Mouse (Mus musculus) lung, embryonic 15.5 days (tissue): ENCODE measurements around the gene Slc8a1. TPM values are rescaled to one million over a fixed set of nuclear protein-coding genes. Genes with fewer than 3 reads are reported as not detected.

Experiments used
- ATAC-seq: fragments of 200-750 bp; cut with Nextera tagmentation; 2 replicates; pipeline ENCODE4 v1.8.0; 2017; ENCODE audit warnings: moderate number of reproducible peaks, borderline replicate concordance; ENCODE audit not compliant: low FRiP score, low TSS enrichment; ENCODE audit errors: extremely low read depth
- H3K27ac ChIP-seq: fragments of 300-500 bp; sonication (generic); 2 replicates; pipeline ENCODE4 v1.5.1; 2015; ENCODE audit warnings: moderate library complexity, mild to moderate bottlenecking, inconsistent platforms
- H3K27me3 ChIP-seq: fragments of 300-500 bp; sonication (generic); 2 replicates; pipeline ENCODE4 v1.6.1; 2015; ENCODE audit warnings: inconsistent platforms
- H3K36me3 ChIP-seq: fragments of 300-500 bp; sonication (generic); 2 replicates; pipeline ENCODE4 v1.6.1; 2015; ENCODE audit warnings: inconsistent platforms
- H3K4me1 ChIP-seq: fragments of 300-500 bp; sonication (generic); 2 replicates; pipeline ENCODE4 v1.6.1; 2015; ENCODE audit warnings: inconsistent platforms
- H3K4me2 ChIP-seq: fragments of 300-500 bp; sonication (generic); 2 replicates; pipeline ENCODE4 v1.6.1; 2015; ENCODE audit warnings: inconsistent platforms, mild to moderate bottlenecking, moderate library complexity
- H3K4me3 ChIP-seq: fragments of 300-500 bp; sonication (generic); 2 replicates; pipeline ENCODE4 v1.5.1; 2015; ENCODE audit warnings: mild to moderate bottlenecking, inconsistent platforms
- H3K9ac ChIP-seq: fragments of 300-500 bp; sonication (generic); 2 replicates; pipeline ENCODE4 v1.6.1; 2015; ENCODE audit warnings: inconsistent platforms
- H3K9me3 ChIP-seq: fragments of 300-500 bp; sonication (generic); 2 replicates; pipeline ENCODE4 v1.6.1; 2016; ENCODE audit warnings: inconsistent platforms
- WGBS: fragments of 180-500 bp; shearing (Covaris S2); methylation state at CpG from one replicate; pipeline ENCODE4 v1.1.7; 2015; 5-methylcytosine and 5-hydroxymethylcytosine counted together
- polyA plus RNA-seq: library from polyadenylated mRNA; unstranded; fragments of >200 nt; fragmentation: Nextera tagmentation; extraction: Ambion mirVana; gene quantifications from 2 replicates; pipeline ENCODE4 v1.2.1, GENCODE M21; 2015

Gene Slc8a1
- polyA plus RNA-seq: 5.7 and 7.0 TPM in 2 replicates

DNA sequence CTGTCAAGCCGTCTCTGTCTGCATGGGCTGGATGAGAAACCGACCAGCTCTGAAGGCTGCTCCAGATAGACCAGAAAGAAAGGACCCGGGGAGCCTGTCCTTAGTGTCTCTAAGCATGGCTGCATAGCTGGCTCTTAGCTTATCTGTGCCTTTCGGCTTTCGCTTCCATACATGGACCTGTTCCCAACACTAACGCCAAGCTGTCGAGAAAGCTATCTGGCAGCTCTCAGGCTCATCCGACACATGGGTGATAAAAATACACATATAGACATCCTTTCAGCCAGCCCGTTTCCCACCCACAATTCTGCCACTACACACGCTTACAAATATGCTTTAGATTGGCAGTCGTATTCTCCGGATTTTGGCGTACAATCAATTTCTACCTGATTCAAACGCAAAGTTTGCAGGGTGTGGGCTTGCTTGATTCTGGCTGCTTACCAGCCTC lies at the start of gene Slc8a1:
Gene Slc8a1 (minus strand): TSS at position 67 of the 445 bp plus-strand sequence.
- Histone ChIP-seq H3K27ac (no peak within 1 kb of the TSS), H3K4me1 (no peaks in the 10 kb centered on the region), H3K4me2 (no peak within 1 kb of the TSS; the same call in 1 of the 2 replicates), H3K27me3 (no peaks in the 10 kb centered on the region), H3K4me3 (no peak within 1 kb of the TSS), H3K9me3 (no peaks in the 10 kb centered on the region), H3K36me3 (no peaks in the 10 kb centered on the region), H3K9ac (no peak within 1 kb of the TSS)
- WGBS: 53% methylated on average over 14 of the region's 14 CpGs
- ATAC-seq: no peak

DNA sequence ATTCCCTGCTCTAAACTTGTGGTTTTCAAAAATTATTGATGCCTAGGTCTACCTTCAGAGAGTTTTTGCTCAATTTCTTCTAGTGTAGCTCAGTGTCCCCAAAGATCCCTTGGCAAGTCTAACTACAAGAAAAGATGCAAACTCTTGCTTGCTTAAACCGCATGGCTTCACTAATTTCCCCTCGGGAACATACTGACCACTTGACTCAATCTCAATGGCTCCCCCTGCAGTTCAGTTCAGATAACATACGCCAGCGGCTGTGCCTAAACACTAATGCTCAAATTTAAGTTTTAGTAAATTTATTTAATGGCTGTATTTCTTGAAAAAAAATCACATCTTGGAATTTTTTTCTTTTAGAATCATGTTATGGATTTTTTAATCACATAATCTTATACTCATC lies 49.2 kb upstream of the Slc8a1 start:
- WGBS: 29% methylated on average over 4 of the region's 4 CpGs
- Histone ChIP-seq H3K9ac (no peak overlapping the region), H3K9me3 (no peaks in the 10 kb centered on the region), H3K4me1 (no peaks in the 10 kb centered on the region), H3K36me3 (no peaks in the 10 kb centered on the region), H3K27me3 (no peaks in the 10 kb centered on the region), H3K4me3 (no peak overlapping the region), H3K4me2 (no peak overlapping the region), H3K27ac (no peak overlapping the region)
- ATAC-seq: no peak

DNA sequence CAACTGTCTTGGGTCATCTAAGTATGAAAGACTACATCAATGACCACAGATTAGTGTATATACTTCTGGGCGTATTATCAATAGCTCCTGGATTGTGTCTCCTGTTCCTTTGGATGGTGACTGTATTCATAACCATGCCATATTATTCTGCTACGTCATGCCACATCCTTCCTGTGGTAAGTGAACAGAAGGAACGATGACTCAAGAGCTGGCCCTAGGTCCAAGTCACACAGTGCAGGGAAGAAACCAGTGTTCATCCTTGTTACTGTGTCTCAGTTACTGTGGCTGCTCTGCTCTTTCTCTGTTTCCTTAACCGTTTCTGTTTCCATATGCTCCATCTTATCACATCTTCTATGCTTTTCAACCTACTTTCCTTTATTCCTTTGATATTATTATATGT lies 44.1 kb upstream of the Slc8a1 start:
- no peaks in the 10 kb centered on the region for H3K4me1 ChIP-seq
- no peak overlapping the region for H3K9ac ChIP-seq
- H3K4me3 ChIP-seq: no peak overlapping the region
- 80% methylated on average over 4 of the region's 4 CpGs for WGBS
- H3K36me3 ChIP-seq: no peaks in the 10 kb centered on the region
- no peak for ATAC-seq
- H3K4me2 ChIP-seq: no peak overlapping the region
- H3K9me3 ChIP-seq: no peaks in the 10 kb centered on the region
- no peak overlapping the region for H3K27ac ChIP-seq
- no peaks in the 10 kb centered on the region for H3K27me3 ChIP-seq

DNA sequence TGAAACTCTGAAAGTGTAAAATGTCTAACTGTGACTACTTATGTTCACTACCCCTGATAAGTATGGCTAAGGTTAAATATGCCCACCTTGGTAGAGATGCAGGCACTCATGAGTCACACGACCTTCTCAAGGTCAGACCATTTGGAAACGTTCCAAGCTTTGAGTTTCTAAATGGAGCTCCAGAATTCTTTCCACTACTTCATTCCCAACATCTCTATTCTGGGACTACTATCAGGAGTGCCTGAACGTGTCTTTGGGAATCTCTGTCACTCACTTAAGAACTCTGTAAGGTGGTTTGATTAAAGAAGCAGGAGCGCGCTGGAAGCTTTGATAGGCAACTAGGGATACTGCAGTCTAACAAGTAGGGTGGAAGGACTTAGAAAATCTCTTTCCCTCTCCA lies 43.3 kb upstream of the Slc8a1 start:
- no peak overlapping the region for H3K27ac ChIP-seq
- no peak for ATAC-seq
- no peaks in the 10 kb centered on the region for H3K27me3 ChIP-seq
- no peaks in the 10 kb centered on the region for H3K36me3 ChIP-seq
- no peaks in the 10 kb centered on the region for H3K4me1 ChIP-seq
- H3K4me2 ChIP-seq: no peak overlapping the region
- WGBS: 53% methylated on average over 5 of the region's 5 CpGs
- H3K9me3 ChIP-seq: no peaks in the 10 kb centered on the region
- no peak overlapping the region for H3K4me3 ChIP-seq
- H3K9ac ChIP-seq: no peak overlapping the region

DNA sequence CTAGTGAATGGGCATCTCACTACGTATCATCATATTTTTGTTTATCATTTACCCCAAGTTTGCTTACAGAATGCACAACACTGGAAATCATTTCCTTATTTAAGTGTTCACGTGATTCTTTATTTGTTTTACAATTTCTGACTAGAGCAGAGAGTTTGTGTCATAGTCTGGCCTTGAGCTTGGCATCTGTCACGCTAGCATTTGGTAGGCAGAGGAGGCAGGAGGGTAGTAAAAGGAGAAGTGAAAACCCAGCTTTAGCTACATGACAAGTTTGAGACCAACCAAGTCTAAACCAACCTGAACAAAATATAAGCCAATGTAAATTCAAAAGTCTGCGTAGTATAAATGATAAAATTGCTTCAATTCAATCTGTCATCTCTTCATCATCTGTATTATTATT lies 41.7 kb upstream of the Slc8a1 start:
- H3K4me2 ChIP-seq: no peak overlapping the region
- H3K4me3 ChIP-seq: no peak overlapping the region
- H3K9ac ChIP-seq: no peak overlapping the region
- H3K4me1 ChIP-seq: no peaks in the 10 kb centered on the region
- no peak overlapping the region for H3K27ac ChIP-seq
- no peaks in the 10 kb centered on the region for H3K27me3 ChIP-seq
- ATAC-seq: no peak
- no peaks in the 10 kb centered on the region for H3K36me3 ChIP-seq
- no peaks in the 10 kb centered on the region for H3K9me3 ChIP-seq
- WGBS: 64% methylated on average over 4 of the region's 4 CpGs

DNA sequence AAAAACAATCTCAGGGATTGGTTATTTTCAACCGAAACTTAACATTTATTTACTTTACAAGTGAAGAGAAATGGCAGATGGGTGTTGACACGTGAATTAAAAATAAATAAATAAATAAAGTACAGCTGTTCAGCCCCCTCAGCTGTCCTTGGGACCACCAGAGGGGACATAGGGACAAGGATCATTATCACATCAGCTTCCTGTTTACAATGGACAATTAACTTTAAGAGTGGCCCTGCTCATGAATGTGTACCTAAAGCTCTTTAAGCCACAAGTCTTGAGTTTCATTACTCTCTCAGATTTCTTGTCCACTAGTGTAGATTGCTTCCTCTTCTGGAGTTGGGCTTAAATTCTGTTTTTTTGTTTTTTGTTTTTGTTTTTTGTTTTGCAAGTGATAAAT lies 12.5 kb upstream of the Slc8a1 start:
- 36% methylated on average over 2 of the region's 2 CpGs for WGBS
- Histone ChIP-seq H3K4me3 (no peak overlapping the region), H3K4me2 (no peak overlapping the region), H3K27ac (no peak overlapping the region), H3K36me3 (no peaks in the 10 kb centered on the region), H3K4me1 (no peaks in the 10 kb centered on the region), H3K9me3 (no peaks in the 10 kb centered on the region), H3K27me3 (no peaks in the 10 kb centered on the region), H3K9ac (no peak overlapping the region)
- no peak for ATAC-seq

DNA sequence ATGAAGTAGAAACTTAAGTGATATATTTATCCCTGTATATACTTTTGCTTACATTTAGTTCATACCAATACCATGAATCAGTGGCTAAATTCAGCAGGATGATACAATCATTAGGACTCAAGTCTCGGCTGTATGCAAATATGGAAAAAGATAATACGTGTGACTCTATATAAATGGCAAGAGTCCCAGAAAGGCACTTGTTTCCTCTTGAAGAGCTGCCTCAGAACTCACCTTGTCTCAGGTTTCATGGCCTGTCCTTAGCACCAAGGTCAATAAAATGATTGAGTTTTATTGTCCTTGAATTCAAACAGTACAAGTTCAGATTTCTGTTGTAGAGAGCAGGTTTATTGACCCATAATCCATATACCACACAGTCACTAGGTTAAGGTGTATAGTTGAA lies 4.9 kb upstream of the Slc8a1 start:
- no peak overlapping the region for H3K9ac ChIP-seq
- H3K9me3 ChIP-seq: no peaks in the 10 kb centered on the region
- WGBS: 38% methylated on average over 2 of the region's 2 CpGs
- no peaks in the 10 kb centered on the region for H3K4me1 ChIP-seq
- no peak overlapping the region for H3K27ac ChIP-seq
- no peak overlapping the region for H3K4me2 ChIP-seq
- H3K27me3 ChIP-seq: no peaks in the 10 kb centered on the region
- H3K36me3 ChIP-seq: no peaks in the 10 kb centered on the region
- ATAC-seq: no peak
- no peak overlapping the region for H3K4me3 ChIP-seq

DNA sequence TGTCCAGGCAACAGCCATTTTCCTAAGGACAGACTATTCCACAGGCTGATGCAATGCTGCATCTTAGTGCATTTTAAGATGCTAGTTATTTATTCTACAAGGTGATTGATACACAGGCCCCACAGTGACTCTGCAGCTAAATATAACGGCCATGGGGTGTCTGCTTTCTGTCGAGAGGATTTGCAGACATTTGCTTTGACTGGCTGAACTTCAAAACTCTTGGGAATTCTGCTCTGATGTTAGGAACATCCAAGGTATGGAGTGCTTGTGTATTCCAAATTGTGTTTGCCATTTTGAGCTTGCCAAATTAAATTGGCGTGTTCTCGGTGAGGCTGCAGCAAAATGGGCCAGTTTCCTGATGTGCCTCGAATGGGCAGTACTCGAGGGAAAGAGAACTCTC lies 2.4 kb upstream of the Slc8a1 start:
- H3K9ac ChIP-seq: no peak overlapping the region

DNA sequence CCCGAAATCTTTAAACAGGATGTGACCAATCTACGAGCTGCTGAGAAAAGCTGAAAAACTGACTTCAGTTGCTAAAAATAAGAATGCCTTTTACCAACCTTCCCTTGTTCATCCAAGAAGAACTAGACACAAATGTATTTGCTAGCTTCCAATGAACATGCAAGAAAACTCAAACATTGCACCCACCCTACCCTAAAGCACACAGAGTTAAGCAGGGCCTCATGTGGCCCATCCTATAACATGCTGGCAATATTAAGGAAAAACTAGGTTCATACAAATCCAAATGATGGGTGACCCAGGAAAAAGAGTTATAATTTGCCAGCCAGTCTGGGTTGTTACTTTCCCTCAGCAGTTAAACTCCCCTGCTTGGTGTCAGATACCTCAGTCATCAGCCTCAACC lies 398 bp downstream of the Slc8a1 start:
- no peaks in the 10 kb centered on the region for H3K36me3 ChIP-seq
- WGBS: 64% methylated on average over 2 of the region's 2 CpGs
- H3K9ac ChIP-seq: no peak overlapping the region
- no peaks in the 10 kb centered on the region for H3K4me1 ChIP-seq
- H3K27me3 ChIP-seq: no peaks in the 10 kb centered on the region
- H3K4me2 ChIP-seq: no peak overlapping the region
- H3K9me3 ChIP-seq: no peaks in the 10 kb centered on the region
- no peak overlapping the region for H3K27ac ChIP-seq
- no peak for ATAC-seq
- no peak overlapping the region for H3K4me3 ChIP-seq

More for the DNA sequence above, 2.4 kb upstream of the Slc8a1 start:
- ATAC-seq: no peak
- Histone ChIP-seq H3K36me3 (no peaks in the 10 kb centered on the region), H3K27me3 (no peaks in the 10 kb centered on the region), H3K4me1 (no peaks in the 10 kb centered on the region), H3K27ac (no peak overlapping the region), H3K4me3 (no peak overlapping the region), H3K4me2 (no peak overlapping the region), H3K9me3 (no peaks in the 10 kb centered on the region)
- 61% methylated on average over 6 of the region's 6 CpGs for WGBS

DNA sequence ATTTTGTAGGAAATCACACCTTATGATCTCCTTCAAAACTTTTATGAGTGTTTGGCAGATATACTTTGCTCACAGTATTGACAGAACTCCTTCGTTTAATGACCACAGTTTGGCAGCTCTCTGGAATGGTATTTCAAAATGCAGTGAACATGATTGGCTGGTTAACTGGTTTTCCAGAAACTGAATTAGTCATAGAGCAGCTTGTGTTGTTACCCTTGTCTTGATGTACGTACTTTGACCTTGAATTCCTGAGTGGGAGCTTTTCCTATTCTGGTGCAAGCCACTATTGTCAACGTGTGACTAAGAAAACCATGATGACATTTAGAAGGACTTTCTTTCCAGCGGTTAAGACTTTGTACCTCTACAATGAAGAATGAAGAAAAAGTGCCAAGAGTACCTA lies 868 bp downstream of the Slc8a1 start:
- Histone ChIP-seq H3K4me1 (no peaks in the 10 kb centered on the region), H3K27me3 (no peaks in the 10 kb centered on the region), H3K36me3 (no peaks in the 10 kb centered on the region), H3K9ac (no peak overlapping the region), H3K4me2 (no peak overlapping the region), H3K9me3 (no peaks in the 10 kb centered on the region), H3K27ac (no peak overlapping the region), H3K4me3 (no peak overlapping the region)
- WGBS: 74% methylated on average over 4 of the region's 4 CpGs
- ATAC-seq: no peak

DNA sequence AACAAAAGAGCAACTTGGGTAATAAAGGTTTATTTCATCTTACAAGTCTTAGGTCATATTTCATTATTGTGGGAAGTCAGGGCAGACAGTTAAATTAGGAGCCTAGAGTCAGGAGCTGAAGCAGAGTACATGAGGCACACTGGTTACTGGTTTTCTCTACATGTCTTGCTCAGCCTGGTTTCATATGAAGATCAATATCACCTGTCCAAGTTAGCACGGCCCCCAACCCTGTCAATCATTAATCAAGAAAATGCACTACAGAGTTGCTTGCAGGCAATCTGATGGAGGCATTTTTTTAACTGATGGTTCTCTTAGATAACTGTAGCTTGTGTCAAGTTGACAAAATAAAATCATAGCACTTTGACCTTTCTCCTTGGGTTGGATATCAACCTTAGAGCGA lies 2.6 kb downstream of the Slc8a1 start:
- no peak overlapping the region for H3K9ac ChIP-seq
- H3K27me3 ChIP-seq: no peaks in the 10 kb centered on the region
- H3K9me3 ChIP-seq: no peaks in the 10 kb centered on the region
- 71% methylated on average over 2 of the region's 2 CpGs for WGBS
- H3K27ac ChIP-seq: no peak overlapping the region
- no peak for ATAC-seq
- H3K4me2 ChIP-seq: no peak overlapping the region
- H3K4me3 ChIP-seq: no peak overlapping the region
- no peaks in the 10 kb centered on the region for H3K4me1 ChIP-seq
- H3K36me3 ChIP-seq: no peaks in the 10 kb centered on the region

DNA sequence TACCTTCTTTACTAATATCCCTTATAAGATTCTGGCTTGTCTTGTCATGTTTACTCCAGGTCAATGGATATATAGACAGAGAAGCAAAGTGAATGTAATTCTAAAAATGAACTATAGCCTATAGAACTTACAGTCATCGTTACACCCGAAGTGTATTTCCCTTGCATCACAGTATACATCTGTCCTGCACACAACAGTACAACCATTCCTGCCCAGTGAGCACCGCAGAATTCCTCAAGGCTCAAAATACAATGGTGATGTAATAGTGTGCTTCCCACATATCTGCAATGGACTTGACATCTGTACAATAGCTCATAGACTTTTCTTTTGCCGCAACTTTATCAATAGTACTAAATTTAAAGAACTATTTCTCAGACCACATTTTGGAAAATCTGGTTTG lies 8.3 kb downstream of the Slc8a1 start:
- H3K4me2 ChIP-seq: no peak overlapping the region
- no peaks in the 10 kb centered on the region for H3K27me3 ChIP-seq
- H3K4me1 ChIP-seq: no peaks in the 10 kb centered on the region
- ATAC-seq: no peak
- no peaks in the 10 kb centered on the region for H3K36me3 ChIP-seq
- no peak overlapping the region for H3K27ac ChIP-seq
- H3K4me3 ChIP-seq: no peak overlapping the region
- WGBS: 86% methylated on average over 4 of the region's 4 CpGs
- no peaks in the 10 kb centered on the region for H3K9me3 ChIP-seq
- H3K9ac ChIP-seq: no peak overlapping the region

DNA sequence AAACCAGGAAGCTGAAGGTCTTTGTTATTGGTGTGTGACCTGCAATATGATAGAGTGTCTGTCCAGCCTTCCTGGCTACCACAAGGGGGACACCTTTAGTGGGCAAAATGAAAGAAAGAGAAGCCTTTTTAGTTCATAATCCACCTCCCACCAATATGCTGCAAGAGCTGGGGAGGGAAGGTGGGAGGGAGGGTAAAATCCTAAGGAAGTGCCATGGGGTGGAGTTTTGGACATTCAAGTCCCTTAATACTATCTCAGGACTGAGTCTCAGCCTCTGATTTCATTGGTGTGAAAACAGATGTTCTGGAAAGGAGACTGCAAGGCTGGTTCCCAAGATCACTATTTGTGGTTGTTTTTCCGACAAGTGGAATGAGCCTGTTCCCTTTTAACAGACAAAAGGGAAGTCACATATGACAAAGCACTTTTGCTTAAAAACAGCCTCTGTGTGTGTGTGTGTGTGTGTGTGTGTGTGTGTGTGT lies 25.9 kb downstream of the Slc8a1 start:
- WGBS: 59% methylated on average over 1 of the region's 1 CpGs
- no peak for ATAC-seq

More for the DNA sequence above, 25.9 kb downstream of the Slc8a1 start:
- H3K9me3 ChIP-seq: no peaks in the 10 kb centered on the region
- no peak overlapping the region for H3K4me3 ChIP-seq
- H3K4me1 ChIP-seq: no peaks in the 10 kb centered on the region
- H3K27me3 ChIP-seq: no peaks in the 10 kb centered on the region
- H3K36me3 ChIP-seq: no peaks in the 10 kb centered on the region
- no peak overlapping the region for H3K27ac ChIP-seq
- H3K9ac ChIP-seq: no peak overlapping the region
- H3K4me2 ChIP-seq: no peak overlapping the region
